Comparison of ENCODE assay signal across 35 mouse cellular contexts in the genomic region with DNA sequence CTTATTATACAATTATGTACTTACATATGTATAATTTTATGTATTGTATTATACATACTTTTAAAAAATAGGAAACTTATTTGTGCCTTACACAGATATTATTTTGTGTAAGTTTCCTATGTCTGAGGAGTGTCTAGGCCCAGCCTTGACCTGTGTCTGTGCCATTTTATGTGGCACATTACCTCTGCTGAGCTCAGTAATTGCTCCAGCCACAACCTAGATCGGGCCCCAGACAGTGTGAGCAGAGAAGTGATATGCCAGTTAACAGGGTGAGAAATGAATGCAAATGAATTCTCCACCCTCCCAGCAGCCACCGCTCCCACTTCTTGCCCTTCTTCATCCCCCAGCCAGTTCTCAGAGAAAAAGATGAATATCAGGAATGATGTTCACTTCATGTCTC.
DNase-seq lines count a peak whose midpoint lies in the region; ATAC-seq and TF ChIP-seq lines count a peak whose summit lies in the region.
"Had no signal": no experiment of that assay in that cellular context is flagged by ENCODE, and none has a peak within 500 bp of the region (broad histone marks: within the 10 kb centered on the region; RNA-seq: fewer than 3 reads in every experiment).

No protein-coding gene starts in this region.

- no peaks in the 10 kb centered on the region for H3K27me3 ChIP-seq in forebrain, embryonic 13.5 days
- H3K27me3 ChIP-seq in forebrain, embryonic 11.5 days (ENCODE audit: control insufficient read depth, insufficient read depth, low read length), result no peaks in the 10 kb centered on the region
- no peaks in the 10 kb centered on the region for H3K27me3 ChIP-seq in hindbrain, embryonic 12.5 days
- H3K27me3 ChIP-seq in hindbrain, postnatal 0 days (ENCODE audit: insufficient read depth, low read length), result no peaks in the 10 kb centered on the region
- no peaks in the 10 kb centered on the region for H3K27me3 ChIP-seq in midbrain, embryonic 13.5 days
- no peaks in the 10 kb centered on the region for H3K27me3 ChIP-seq in midbrain, embryonic 11.5 days (ENCODE audit: control insufficient read depth, insufficient read depth, low read length)
- H3K27me3 ChIP-seq: CH12.LX; embryonic facial prominence, embryonic 13.5 days; heart, embryonic 13.5 days; Patski had no signal

- H3K4me2 ChIP-seq in forebrain, embryonic 13.5 days, result no peak overlapping the region
- no peak overlapping the region for H3K4me2 ChIP-seq in forebrain, embryonic 11.5 days (ENCODE audit: low read depth, low read length, severe bottlenecking)
- no peak overlapping the region for H3K4me2 ChIP-seq in hindbrain, embryonic 12.5 days (replicated peaks)
- no peak overlapping the region for H3K4me2 ChIP-seq in hindbrain, postnatal 0 days (ENCODE audit: low read depth, low read length)
- H3K4me2 ChIP-seq in midbrain, embryonic 13.5 days (replicated peaks), result no peak overlapping the region
- H3K4me2 ChIP-seq in midbrain, embryonic 11.5 days, result no peak overlapping the region
- H3K4me2 ChIP-seq: embryonic facial prominence, embryonic 13.5 days; heart, embryonic 13.5 days had no signal

- H3K9me3 ChIP-seq in forebrain, embryonic 13.5 days (replicated peaks), result no peaks in the 10 kb centered on the region
- no peaks in the 10 kb centered on the region for H3K9me3 ChIP-seq in forebrain, embryonic 11.5 days (ENCODE audit: control insufficient read depth, low read length)
- no peaks in the 10 kb centered on the region for H3K9me3 ChIP-seq in hindbrain, embryonic 12.5 days (replicated peaks)
- H3K9me3 ChIP-seq in hindbrain, postnatal 0 days (ENCODE audit: low read length), result no peaks in the 10 kb centered on the region
- no peaks in the 10 kb centered on the region for H3K9me3 ChIP-seq in midbrain, embryonic 13.5 days
- H3K9me3 ChIP-seq in midbrain, embryonic 11.5 days (ENCODE audit: control insufficient read depth, low read length), result no peaks in the 10 kb centered on the region
- H3K9me3 ChIP-seq: embryonic facial prominence, embryonic 10.5 days; embryonic facial prominence, embryonic 13.5 days; heart, embryonic 10.5 days; heart, embryonic 13.5 days had no signal

- H3K4me1 ChIP-seq in forebrain, embryonic 13.5 days, result peaks cover 11% of the 10 kb centered on the region; the same call in 1 of the 2 replicates
- H3K4me1 ChIP-seq in forebrain, embryonic 11.5 days (replicated peaks; ENCODE audit: control insufficient read depth, insufficient read depth, low read length), result no peaks in the 10 kb centered on the region
- peaks cover 12% of the 10 kb centered on the region; the same call in 1 of the 2 replicates for H3K4me1 ChIP-seq in hindbrain, embryonic 12.5 days
- H3K4me1 ChIP-seq in hindbrain, postnatal 0 days (ENCODE audit: insufficient read depth, low read length), result no peaks in the 10 kb centered on the region
- peaks cover 9% of the 10 kb centered on the region for H3K4me1 ChIP-seq in midbrain, embryonic 13.5 days (replicated peaks)
- no peaks in the 10 kb centered on the region for H3K4me1 ChIP-seq in midbrain, embryonic 11.5 days (ENCODE audit: control insufficient read depth, insufficient read depth, low read length)
- H3K4me1 ChIP-seq: embryonic facial prominence, embryonic 10.5 days; embryonic facial prominence, embryonic 13.5 days; heart, embryonic 10.5 days; heart, embryonic 13.5 days had no signal

- DNase-seq in forebrain, embryonic 11.5 days (ENCODE audit: low spot score), result no peak
- DNase-seq in hindbrain, postnatal 0 days (ENCODE audit: low spot score), result no peak
- DNase-seq in midbrain, embryonic 11.5 days (ENCODE audit: low spot score, missing footprints), result no peak
- DNase-seq in brain, adult 2 months (ENCODE audit: low read depth, low spot score), result peak; percentile 33
- no peak for DNase-seq in left cerebral cortex, postnatal 25 days (ENCODE audit: low spot score in 2 of 2)
- DNase-seq: adrenal gland, adult 2 months; adrenal gland, postnatal 14 days; B cell, adult 2 months; cerebellum, adult 11 months; cerebellum, adult 8-10 months; cerebellum, postnatal 10 days; cerebellum, postnatal 36 days; embryo, embryonic 11 days; forebrain, postnatal 0 days; gastrocnemius, postnatal 10 days; gastrocnemius, postnatal 36 days; heart, adult 2 months; heart, postnatal 14 days; heart, postnatal 4 days; kidney, adult 18-20 months had no signal

- 70% methylated on average over 2 of the region's 2 CpGs for WGBS in forebrain, embryonic 13.5 days
- WGBS in forebrain, embryonic 11.5 days, result 88% methylated on average over 2 of the region's 2 CpGs
- 48% methylated on average over 2 of the region's 2 CpGs for WGBS in hindbrain, embryonic 12.5 days
- 38% methylated on average over 2 of the region's 2 CpGs for WGBS in hindbrain, postnatal 0 days
- WGBS in midbrain, embryonic 13.5 days, result 51% methylated on average over 2 of the region's 2 CpGs
- whole genome bisulfite sequencing in midbrain, embryonic 11.5 days, result 72% methylated on average over 2 of the region's 2 CpGs

- no peaks in the 10 kb centered on the region for H3K36me3 ChIP-seq in forebrain, embryonic 13.5 days (ENCODE audit: poor library complexity, severe bottlenecking)
- H3K36me3 ChIP-seq in forebrain, embryonic 11.5 days (ENCODE audit: control insufficient read depth, insufficient read depth, low read length), result no peaks in the 10 kb centered on the region
- H3K36me3 ChIP-seq in hindbrain, embryonic 12.5 days, result no peaks in the 10 kb centered on the region
- no peaks in the 10 kb centered on the region for H3K36me3 ChIP-seq in hindbrain, postnatal 0 days (ENCODE audit: insufficient read depth, low read length)
- H3K36me3 ChIP-seq in midbrain, embryonic 13.5 days, result no peaks in the 10 kb centered on the region
- H3K36me3 ChIP-seq in midbrain, embryonic 11.5 days (ENCODE audit: control insufficient read depth, insufficient read depth, low read length), result no peaks in the 10 kb centered on the region
- H3K36me3 ChIP-seq: embryonic facial prominence, embryonic 10.5 days; embryonic facial prominence, embryonic 13.5 days; G1E; heart, embryonic 10.5 days; heart, embryonic 13.5 days had no signal

- no peak overlapping the region for H3K27ac ChIP-seq in forebrain, embryonic 13.5 days
- H3K27ac ChIP-seq in forebrain, embryonic 11.5 days (ENCODE audit: low read depth, low read length), result no peak overlapping the region
- no peak overlapping the region for H3K27ac ChIP-seq in hindbrain, embryonic 12.5 days
- no peak overlapping the region for H3K27ac ChIP-seq in hindbrain, postnatal 0 days
- no peak overlapping the region for H3K27ac ChIP-seq in midbrain, embryonic 13.5 days
- no peak overlapping the region for H3K27ac ChIP-seq in midbrain, embryonic 11.5 days (ENCODE audit: low read depth, low read length)
- H3K27ac ChIP-seq: embryonic facial prominence, embryonic 10.5 days; embryonic facial prominence, embryonic 13.5 days; heart, adult 2 months; heart, embryonic 10.5 days; heart, embryonic 13.5 days had no signal

- no peak overlapping the region for H3K4me3 ChIP-seq in forebrain, embryonic 13.5 days
- no peak overlapping the region for H3K4me3 ChIP-seq in forebrain, embryonic 11.5 days (ENCODE audit: low read depth, low read length)
- H3K4me3 ChIP-seq in hindbrain, embryonic 12.5 days, result no peak overlapping the region
- H3K4me3 ChIP-seq in hindbrain, postnatal 0 days (ENCODE audit: low read length), result no peak overlapping the region
- H3K4me3 ChIP-seq in midbrain, embryonic 13.5 days (replicated peaks), result no peak overlapping the region
- no peak overlapping the region for H3K4me3 ChIP-seq in midbrain, embryonic 11.5 days (ENCODE audit: low read depth, low read length)
- H3K4me3 ChIP-seq: embryonic facial prominence, embryonic 10.5 days; embryonic facial prominence, embryonic 13.5 days; erythroblast, embryonic 14.5 days; heart, adult 2 months; heart, embryonic 10.5 days; heart, embryonic 13.5 days had no signal

- no peak for TF ChIP-seq CTCF in hindbrain, postnatal 0 days (IDR thresholded peaks at IDR 0.05; ENCODE audit: low read depth)

- intact Hi-C loops in left cerebral cortex, postnatal 25 days (cut with DNase I), result no loop called here

- no peak overlapping the region for H3K9ac ChIP-seq in forebrain, embryonic 13.5 days
- H3K9ac ChIP-seq in forebrain, embryonic 11.5 days (ENCODE audit: low read length), result no peak overlapping the region
- H3K9ac ChIP-seq in hindbrain, embryonic 12.5 days, result no peak overlapping the region
- no peak overlapping the region for H3K9ac ChIP-seq in hindbrain, postnatal 0 days (replicated peaks; ENCODE audit: low read length)
- no peak overlapping the region for H3K9ac ChIP-seq in midbrain, embryonic 13.5 days (replicated peaks)
- no peak overlapping the region for H3K9ac ChIP-seq in midbrain, embryonic 11.5 days (ENCODE audit: low read length)
- H3K9ac ChIP-seq: embryonic facial prominence, embryonic 13.5 days; forebrain, postnatal 0 days; heart, embryonic 13.5 days had no signal

- ATAC-seq in forebrain, embryonic 13.5 days, result peak; percentile 48; the same call in 1 of the 2 replicates
- ATAC-seq in forebrain, embryonic 11.5 days (replicated peaks; ENCODE audit: low FRiP score), result no peak
- peak; percentile 64 for ATAC-seq in hindbrain, embryonic 12.5 days (ENCODE audit: low FRiP score)
- ATAC-seq in hindbrain, postnatal 0 days, result no peak
- 0 out of 2 replicates have a peak, but pooled peaks have one; percentile 60 for ATAC-seq in midbrain, embryonic 13.5 days
- ATAC-seq in midbrain, embryonic 11.5 days (ENCODE audit: low FRiP score), result no peak
- ATAC-seq: forebrain, embryonic 14.5 days; forebrain, postnatal 0 days; hindbrain, embryonic 16.5 days; inflammation-experienced regulatory T-cells, adult 6 months; intestine, embryonic 16.5 days; Patski had no signal

Comparison
In these comparisons a context has a peak if more than half of its experiments do, and no peak if none do; other contexts are left out.
1. ATAC-seq: peak in forebrain, embryonic 13.5 days (single experiment), hindbrain, embryonic 12.5 days (single experiment) and midbrain, embryonic 13.5 days (single experiment); none in forebrain, embryonic 11.5 days (single experiment), hindbrain, postnatal 0 days (single experiment) and midbrain, embryonic 11.5 days (single experiment).